Mouse (Mus musculus) stomach, postnatal 0 days (tissue): ENCODE measurements around the gene Pltp. TPM values are rescaled to one million over a fixed set of nuclear protein-coding genes. Genes with fewer than 3 reads are reported as not detected.

Source experiments
- ATAC-seq: fragments of 200-750 bp; cut with Nextera tagmentation; 2 replicates; pipeline ENCODE4 v1.8.0; 2017; ENCODE audit not compliant: low FRiP score, low TSS enrichment
- DNase-seq: peaks from one replicate; pipeline ENCODE4 v3.0.0-alpha.2; 2016; ENCODE audit warnings: low spot score
- H3K27ac ChIP-seq: fragments of 300-500 bp; sonication (generic); replicated peaks from 2 replicates; pipeline ENCODE4 v1.5.1; 2014; ENCODE audit warnings: mild to moderate bottlenecking, control low read depth
- H3K27me3 ChIP-seq: fragments of 300-500 bp; sonication (generic); 2 replicates; pipeline ENCODE4 v1.6.1; 2014; ENCODE audit warnings: low read length; ENCODE audit not compliant: control insufficient read depth, insufficient read depth
- H3K36me3 ChIP-seq: fragments of 300-500 bp; sonication (generic); 2 replicates; pipeline ENCODE4 v1.6.1; 2014; ENCODE audit warnings: low read length, mixed read lengths; ENCODE audit not compliant: control insufficient read depth, insufficient read depth
- H3K4me1 ChIP-seq: fragments of 300-500 bp; sonication (generic); replicated peaks from 2 replicates; pipeline ENCODE4 v1.6.1; 2014; ENCODE audit warnings: antibody characterized with exemption; ENCODE audit not compliant: control insufficient read depth, insufficient read depth
- H3K4me2 ChIP-seq: fragments of 300-500 bp; sonication (generic); replicated peaks from 2 replicates; pipeline ENCODE4 v1.6.1; 2014; ENCODE audit warnings: low read depth, mild to moderate bottlenecking, control low read depth, moderate library complexity
- H3K4me3 ChIP-seq: fragments of 300-500 bp; sonication (generic); 2 replicates; pipeline ENCODE4 v1.5.1; 2014; ENCODE audit warnings: low read depth, low read length, control low read depth
- H3K9ac ChIP-seq: fragments of 300-500 bp; sonication (generic); 2 replicates; pipeline ENCODE4 v1.6.1; 2014; ENCODE audit warnings: mild to moderate bottlenecking, low read length, control low read depth, mixed read lengths
- H3K9me3 ChIP-seq: fragments of 300-500 bp; sonication (generic); 2 replicates; pipeline ENCODE4 v1.6.1; 2016; ENCODE audit warnings: low read length; ENCODE audit not compliant: control insufficient read depth
- CTCF ChIP-seq: IDR thresholded peaks from 2 replicates; pipeline ENCODE4 v1.5.1; 2016; ENCODE audit warnings: antibody characterized with exemption, low read depth, mild to moderate bottlenecking, moderate library complexity
- EP300 ChIP-seq: optimal IDR thresholded peaks from 2 replicates; pipeline ENCODE3; 2016; ENCODE audit warnings: antibody characterized with exemption
- WGBS: fragments of 180-500 bp; shearing (Covaris S2); extraction: QIAGEN DNeasy Blood & Tissue Kit; methylation state at CpG from one replicate; pipeline ENCODE4 v1.1.7; 2014; 5-methylcytosine and 5-hydroxymethylcytosine counted together
- polyA plus RNA-seq: library from polyadenylated mRNA; unstranded; fragments of >200 nt; fragmentation: Nextera tagmentation; extraction: Ambion mirVana; gene quantifications from 2 replicates; pipeline ENCODE4 v1.2.1, GENCODE M21; 2015

Gene Pltp
- polyA plus RNA-seq, 1 experiment from 2014 or later: 42.7 TPM

DNA sequence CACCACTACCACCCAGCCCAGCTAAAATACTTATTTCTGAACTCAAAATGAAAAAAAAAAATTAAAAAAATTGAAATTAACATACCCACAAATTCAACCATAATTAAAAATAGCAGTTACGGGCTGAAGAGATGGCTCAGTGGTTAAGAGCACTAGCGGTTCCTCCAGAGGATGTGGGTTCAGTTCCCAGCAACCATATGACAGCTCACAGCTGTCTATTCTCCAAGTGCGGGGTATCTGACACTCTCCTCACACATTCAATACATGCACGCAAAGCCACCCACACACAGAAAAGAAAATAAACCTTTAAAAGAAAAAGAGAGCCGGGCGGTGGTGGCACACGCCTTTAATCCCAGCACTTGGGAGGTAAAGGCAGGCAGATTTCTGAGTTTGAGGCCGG is 7.5 kb downstream of the Pltp start:
- no peak for DNase-seq

DNA sequence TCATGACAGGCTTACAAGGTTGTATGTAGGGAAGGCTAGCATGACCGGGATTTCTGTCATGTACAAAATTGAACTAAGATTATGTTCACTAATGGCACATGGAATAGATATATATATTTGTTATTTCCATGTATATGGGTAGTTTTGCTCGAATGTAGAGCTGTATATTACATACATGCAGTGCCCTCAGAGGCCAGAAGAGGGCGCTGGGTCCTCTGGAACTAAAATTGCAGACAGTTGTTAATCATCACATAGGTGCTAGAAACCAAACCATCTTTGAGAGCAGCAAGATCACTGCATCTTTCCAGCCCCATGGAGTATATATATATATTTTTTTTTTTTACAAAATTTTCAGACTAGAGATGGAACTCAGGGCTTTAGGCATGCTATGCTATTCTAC is 11.7 kb downstream of the Pltp start:
- DNase-seq: no peak
- H3K9me3 ChIP-seq: no peaks in the 10 kb centered on the region
- no peak overlapping the region for H3K27ac ChIP-seq
- no peak overlapping the region for H3K4me2 ChIP-seq
- H3K27me3 ChIP-seq: no peaks in the 10 kb centered on the region
- H3K9ac ChIP-seq: no peak overlapping the region
- no peak for ATAC-seq
- H3K4me1 ChIP-seq: no peaks in the 10 kb centered on the region
- H3K4me3 ChIP-seq: no peak overlapping the region
- WGBS: 53% methylated on average over 3 of the region's 3 CpGs
- no peaks in the 10 kb centered on the region; the same call in 1 of the 2 replicates for H3K36me3 ChIP-seq
- no peak for TF ChIP-seq EP300
- peak; percentile 61 for TF ChIP-seq CTCF

More for the DNA sequence above, 7.5 kb downstream of the Pltp start:
- Histone ChIP-seq H3K36me3 (no peaks in the 10 kb centered on the region; the same call in 1 of the 2 replicates), H3K27me3 (no peaks in the 10 kb centered on the region), H3K9ac (no peak overlapping the region), H3K4me2 (no peak overlapping the region), H3K4me3 (no peak overlapping the region), H3K9me3 (no peaks in the 10 kb centered on the region), H3K4me1 (no peaks in the 10 kb centered on the region), H3K27ac (no peak overlapping the region)
- ATAC-seq: no peak
- TF ChIP-seq EP300 (no peak), CTCF (no peak)
- WGBS: 71% methylated on average over 8 of the region's 8 CpGs

DNA sequence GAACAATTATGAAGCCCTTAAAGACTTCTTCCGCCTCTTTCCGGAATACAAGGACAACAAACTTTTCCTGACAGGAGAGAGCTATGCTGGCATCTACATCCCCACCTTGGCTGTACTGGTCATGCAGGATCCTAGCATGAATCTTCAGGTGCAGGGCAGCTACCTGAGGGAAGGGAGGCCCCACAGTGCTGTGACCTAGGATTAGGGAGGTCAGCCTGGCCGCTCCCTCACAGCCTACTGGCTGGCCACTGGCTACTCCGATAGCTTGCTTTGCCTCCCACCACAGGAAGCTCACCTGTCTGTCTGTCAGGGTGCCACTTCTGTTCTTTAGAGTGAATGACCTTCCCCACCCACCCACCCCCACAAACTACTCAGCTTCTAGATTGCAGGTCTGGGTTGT is 22.3 kb downstream of the Pltp start:
- H3K4me1 ChIP-seq: peaks cover 2% of the 10 kb centered on the region; the same call in 1 of the 2 replicates
- H3K4me3 ChIP-seq: no peak overlapping the region
- H3K27me3 ChIP-seq: no peaks in the 10 kb centered on the region
- H3K9me3 ChIP-seq: no peaks in the 10 kb centered on the region
- no peak overlapping the region for H3K4me2 ChIP-seq
- no peak overlapping the region for H3K27ac ChIP-seq
- ATAC-seq (no peak), DNase-seq (no peak)
- H3K9ac ChIP-seq: no peak overlapping the region
- WGBS: 94% methylated on average over 4 of the region's 4 CpGs
- peaks cover 9% of the 10 kb centered on the region for H3K36me3 ChIP-seq
- TF ChIP-seq CTCF (no peak), EP300 (no peak)

DNA sequence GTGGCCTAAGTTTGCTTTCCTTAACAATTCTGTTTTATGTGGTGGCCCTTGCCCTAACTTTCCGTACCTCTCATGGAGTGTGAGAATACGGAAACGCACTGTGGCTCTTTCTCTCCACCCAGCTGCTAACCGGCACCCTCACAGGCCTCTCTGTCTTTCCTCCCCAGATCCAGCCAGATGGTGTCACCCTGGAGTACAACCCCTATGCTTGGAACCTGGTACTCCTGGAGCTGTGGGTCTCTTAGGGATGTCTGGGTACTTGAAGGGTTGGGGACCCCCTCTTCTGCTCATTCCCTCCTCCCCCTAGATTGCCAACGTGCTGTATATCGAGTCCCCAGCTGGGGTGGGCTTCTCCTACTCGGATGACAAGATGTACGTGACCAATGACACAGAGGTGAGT is 23.0 kb downstream of the Pltp start:
- TF ChIP-seq EP300 (no peak), CTCF (peak; percentile 41; the same call in 1 of the 2 replicates)
- no peak for ATAC-seq
- H3K9me3 ChIP-seq: no peaks in the 10 kb centered on the region
- H3K27me3 ChIP-seq: no peaks in the 10 kb centered on the region
- WGBS: 37% methylated on average over 8 of the region's 8 CpGs
- H3K4me2 ChIP-seq: peak overlapping the region; percentile 98
- H3K27ac ChIP-seq: peak overlapping the region; percentile 84; the same call in 1 of the 2 replicates
- H3K4me1 ChIP-seq: peaks cover 2% of the 10 kb centered on the region; the same call in 1 of the 2 replicates
- no peak for DNase-seq
- peak overlapping the region; percentile 70 for H3K4me3 ChIP-seq
- H3K36me3 ChIP-seq: peaks cover 9% of the 10 kb centered on the region
- H3K9ac ChIP-seq: peak overlapping the region; percentile 71

DNA sequence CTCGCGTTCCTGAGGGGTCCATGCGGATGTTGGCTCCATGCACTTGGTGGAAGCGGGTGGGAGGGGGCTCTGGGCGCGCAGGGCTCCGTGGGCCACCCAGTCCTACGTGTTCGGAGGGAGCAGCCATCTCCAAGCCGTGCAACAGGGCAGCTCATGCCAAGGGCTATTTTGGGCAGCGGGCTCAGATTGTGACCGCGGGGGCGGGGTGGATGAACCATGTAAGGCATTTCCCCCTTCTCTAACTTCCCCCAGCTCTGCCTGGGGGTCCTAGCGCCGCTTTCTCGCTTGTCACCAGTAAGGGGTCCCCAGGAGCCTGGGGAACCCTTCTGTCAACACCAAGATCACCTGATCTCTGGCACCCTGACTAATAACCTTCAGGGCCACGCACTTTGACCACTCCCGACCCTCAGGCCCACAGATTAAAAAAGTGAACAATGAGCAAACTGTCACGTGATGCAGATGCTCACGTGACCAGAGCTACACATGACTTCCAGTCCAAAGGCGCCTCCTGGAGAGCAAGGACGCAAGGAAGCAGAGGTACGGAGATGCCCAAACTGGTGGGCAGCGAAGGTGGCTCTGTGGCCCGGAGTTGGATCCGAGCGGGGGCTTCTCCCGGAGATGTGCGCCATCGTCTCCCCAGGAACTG is 24.1 kb downstream of the Pltp start, which contains the start of gene Neurl2:
Neurl2 (minus strand) TSS at position 143 of the 646 bp plus-strand sequence.
- peak; percentile 89 for DNase-seq
- Histone ChIP-seq H3K27me3 (no peaks in the 10 kb centered on the region), H3K9me3 (no peaks in the 10 kb centered on the region), H3K4me1 (peaks cover 2% of the 10 kb centered on the region; the same call in 1 of the 2 replicates), H3K4me3 (peak within 1 kb of the TSS; percentile 70), H3K9ac (peak within 1 kb of the TSS; percentile 71), H3K4me2 (peak within 1 kb of the TSS; percentile 98), H3K36me3 (peaks cover 5% of the 10 kb centered on the region), H3K27ac (peak within 1 kb of the TSS; percentile 84)
- peak; percentile 69 for ATAC-seq
- TF ChIP-seq EP300 (no peak), CTCF (peak; percentile 52)
- WGBS: under 1% methylated on average over 31 of the region's 31 CpGs

DNA sequence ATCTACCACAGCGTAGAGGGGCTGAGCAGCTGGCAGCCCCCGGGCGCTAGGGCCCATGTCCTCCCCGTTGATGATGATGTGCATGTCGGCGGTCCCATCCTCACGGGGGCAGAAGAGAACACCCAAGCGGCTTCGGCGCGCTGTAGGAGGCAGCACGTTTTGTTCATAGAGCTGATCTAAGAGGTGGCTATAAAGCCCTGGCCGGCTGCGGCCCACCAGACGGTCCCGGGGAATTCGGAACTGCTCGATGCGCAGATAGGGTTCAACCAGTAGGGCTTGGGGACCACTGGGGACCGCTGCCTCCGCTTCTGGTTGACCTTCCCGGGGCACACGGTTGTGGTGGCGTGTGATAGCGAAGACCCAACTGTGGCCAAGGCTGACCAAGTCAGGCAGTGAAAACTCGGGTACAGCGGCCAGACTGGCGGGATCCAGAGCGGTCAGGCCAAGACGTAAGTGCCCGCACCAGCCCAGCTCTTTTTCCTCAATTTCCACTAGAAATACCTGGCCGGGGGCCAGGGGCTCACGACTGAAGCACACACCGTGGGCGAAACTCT is 24.7 kb downstream of the Pltp start, which contains the start of gene Ctsa:
Ctsa (plus strand) TSS at position 126 of the 554 bp plus-strand sequence.
- Histone ChIP-seq H3K9me3 (no peaks in the 10 kb centered on the region), H3K9ac (peak within 1 kb of the TSS; percentile 71), H3K27me3 (no peaks in the 10 kb centered on the region), H3K4me1 (peaks cover 2% of the 10 kb centered on the region; the same call in 1 of the 2 replicates), H3K27ac (peak within 1 kb of the TSS; percentile 84), H3K36me3 (peaks cover 4% of the 10 kb centered on the region; the same call in 1 of the 2 replicates), H3K4me3 (peak within 1 kb of the TSS; percentile 70), H3K4me2 (peak within 1 kb of the TSS; percentile 98)
- DNase-seq: peak; percentile 73
- TF ChIP-seq CTCF (peak; percentile 81), EP300 (no peak)
- under 1% methylated on average over 35 of the region's 35 CpGs for WGBS
- ATAC-seq: peak; percentile 64
